Mouse (Mus musculus): ENCODE measurements at regions not wholly inside any gene's neighbourhood (a gene's known extent, or its start where the extent isn't known, plus 50 kb on each side); places are given as distances from the start of the nearest gene placed in this dataset.

GRCm38 (mm10) chr1:77943633-77944326 is 253.2 kb downstream of the Pax3 start:
- TF ChIP-seq EP300 (IDR thresholded peaks at IDR 0.05; ENCODE audit: low read length) = no peak
- no peak for TF ChIP-seq MAFK (IDR thresholded peaks at IDR 0.05; ENCODE audit: insufficient replicate concordance, low read length)
- TF ChIP-seq ETS1 (conservative IDR thresholded peaks at IDR 0.05; ENCODE audit: low read depth, low read length) = no peak
- TF ChIP-seq RCOR1 (conservative IDR thresholded peaks at IDR 0.05; ENCODE audit: low read depth, low read length) = no peak
- no peak for TF ChIP-seq POLR2A (IDR thresholded peaks at IDR 0.05; ENCODE audit: low read depth, low read length)
- TF ChIP-seq MYC (IDR thresholded peaks at IDR 0.05; ENCODE audit: low read depth, low read length) = no peak
- no peak for TF ChIP-seq SMC3 (IDR thresholded peaks at IDR 0.05; ENCODE audit: low read depth, low read length)
- TF ChIP-seq BHLHE40 (IDR thresholded peaks at IDR 0.05; ENCODE audit: low read depth, low read length) = no peak
- no peak for TF ChIP-seq MAX (IDR thresholded peaks at IDR 0.05; ENCODE audit: low read length)
- no peak for TF ChIP-seq UBTF (IDR thresholded peaks at IDR 0.05; ENCODE audit: low read depth, low read length)
